Mouse (Mus musculus) A20 (cell line): ENCODE measurements around the gene Ascc1.
"Not testable (repeated sequence)": the region's sequence is repeated elsewhere in the genome, so short reads cannot be mapped to it uniquely, and the experiment has no call there.

ENCODE experiments used
- DNase-seq: peaks from one replicate; pipeline ENCODE4 v3.0.0-alpha.2; 2011; ENCODE audit warnings: low read depth, low spot score

The Ascc1 gene

DNA sequence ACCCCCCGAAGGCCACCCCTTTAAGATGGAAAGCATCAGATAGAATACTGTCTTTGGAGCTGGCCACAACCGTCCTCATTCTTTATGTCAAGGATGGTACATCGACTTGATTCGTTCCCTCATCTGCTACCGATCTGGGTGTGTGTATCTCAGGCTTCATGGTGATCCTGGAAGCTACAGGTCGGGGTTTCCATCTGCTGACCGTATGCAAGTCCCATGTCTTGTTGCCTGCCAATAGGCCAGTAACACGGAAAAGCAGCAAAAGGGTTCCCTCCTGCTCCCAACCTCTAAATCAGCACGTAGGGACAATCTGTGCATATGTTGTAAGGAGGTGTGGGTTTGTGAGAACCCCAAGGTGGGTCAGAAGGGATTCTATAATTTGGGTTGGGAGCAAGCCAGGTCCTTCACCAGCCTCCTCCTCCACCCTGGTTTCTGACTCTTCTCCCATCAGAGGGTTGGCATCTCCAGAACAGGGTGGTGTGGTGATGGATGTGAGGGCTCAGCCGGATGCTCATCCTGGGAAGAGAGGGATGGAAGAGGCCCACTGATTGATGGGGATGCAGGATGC, 108.4 kb downstream of the Ascc1 start:
- no peak for DNase-seq

DNA sequence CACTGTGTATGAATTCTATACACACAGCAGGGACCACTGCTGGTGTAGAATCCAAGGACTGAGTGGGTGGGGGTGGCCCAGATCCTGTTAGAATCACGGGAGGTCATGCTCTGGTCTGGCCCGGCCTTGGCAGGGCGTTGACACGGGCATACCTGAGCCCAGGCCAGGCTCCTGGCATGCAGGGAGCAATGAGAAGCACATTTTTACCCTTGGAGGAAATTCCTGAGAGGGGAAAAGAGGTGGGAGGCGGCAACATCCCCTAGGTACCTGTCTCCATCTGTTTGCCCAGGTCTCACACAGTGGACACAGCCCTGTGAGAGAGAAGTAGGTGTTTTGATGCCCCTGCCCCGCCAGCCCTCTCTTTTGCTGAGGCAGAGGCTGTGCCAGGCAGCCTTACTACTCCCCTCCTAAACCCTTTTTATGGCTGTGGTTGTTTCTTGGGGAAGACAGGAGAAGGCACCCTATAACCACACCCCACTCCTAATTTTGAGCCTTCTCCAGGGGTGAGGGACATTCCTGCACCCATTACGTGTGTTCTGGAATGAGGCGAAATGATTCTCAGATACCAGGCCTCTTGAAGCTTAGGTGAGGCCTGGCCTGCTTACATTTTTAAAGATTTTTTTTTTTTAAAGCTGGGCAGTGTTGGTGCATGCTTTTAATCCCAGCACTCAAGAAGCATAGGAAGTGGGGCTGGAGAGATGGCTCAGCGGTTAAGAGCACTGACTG, 111.5 kb downstream of the Ascc1 start:
- DNase-seq = no peak

GRCm38 (mm10) chr10:60115345-60116185, 113.0 kb downstream of the Ascc1 start:
- peak; percentile 79 for DNase-seq

DNA sequence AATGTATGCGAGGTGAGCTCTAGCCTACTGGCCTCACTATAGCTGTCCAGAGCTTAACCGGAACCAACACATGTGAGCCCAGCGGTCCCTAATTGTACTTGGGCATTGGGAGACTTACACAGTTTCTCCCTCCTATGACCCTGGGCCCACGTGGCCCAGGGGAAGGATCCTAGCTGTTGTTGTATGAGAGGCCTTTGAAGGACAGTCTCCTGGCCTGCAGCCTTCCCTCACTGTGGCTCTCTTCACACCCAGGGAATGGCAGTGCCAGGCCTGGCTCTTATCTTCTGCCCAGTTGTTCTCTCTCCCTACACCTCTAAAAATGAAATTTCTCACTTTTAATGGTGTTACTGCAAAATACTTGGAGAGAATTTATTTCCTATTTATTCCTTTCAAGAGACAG, 114.4 kb downstream of the Ascc1 start:
- no peak for DNase-seq

DNA sequence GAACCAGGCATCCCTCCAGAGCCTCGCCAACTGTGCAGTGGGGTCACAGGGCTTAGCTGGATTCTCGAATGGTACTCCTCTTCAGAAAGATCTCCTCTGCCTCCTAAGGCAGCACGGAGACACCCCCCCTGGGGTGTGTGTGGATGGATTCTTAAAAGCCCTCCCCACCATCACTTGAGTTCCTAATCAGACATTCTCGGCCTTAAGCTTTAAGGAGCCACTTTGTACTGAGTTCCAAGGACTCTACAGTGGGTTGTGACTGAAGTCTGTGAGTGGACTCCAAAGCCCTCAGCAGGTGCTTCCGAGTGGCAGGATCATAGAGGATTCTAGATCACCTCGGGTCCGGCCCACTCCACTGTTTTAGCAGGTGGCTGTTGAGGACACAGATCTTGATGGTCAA, 115.9 kb downstream of the Ascc1 start:
- DNase-seq = no peak

GRCm38 (mm10) chr10:60120630-60121029, 118.0 kb downstream of the Ascc1 start:
- no peak for DNase-seq

- DNase-seq = peak; percentile 53
Measured at GRCm38 (mm10) chr10:60124078-60124477, 121.5 kb downstream of the Ascc1 start.

- no peak for DNase-seq
Measured at GRCm38 (mm10) chr10:60125529-60126327, 123.1 kb downstream of the Ascc1 start.

DNA sequence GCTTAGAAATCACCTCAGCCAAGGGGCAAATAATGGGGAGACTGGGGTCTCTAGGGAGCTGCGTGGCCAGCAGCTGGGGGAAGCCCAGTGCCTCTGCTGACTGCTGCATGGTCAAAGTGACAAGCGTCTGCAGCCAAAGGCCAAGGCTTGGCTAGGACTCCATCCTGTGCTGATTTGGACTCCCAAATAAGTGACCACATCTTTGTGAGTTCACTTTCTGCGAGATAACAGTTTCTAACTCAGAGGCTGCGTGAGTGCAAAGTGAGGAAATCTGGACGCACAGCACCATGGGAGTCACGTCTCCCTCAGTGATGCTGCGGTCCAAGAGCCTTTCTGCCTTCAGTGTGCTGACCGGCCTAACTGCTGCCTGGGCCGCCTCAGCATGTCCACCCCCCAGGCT, 125.7 kb downstream of the Ascc1 start:
- no peak for DNase-seq

DNA sequence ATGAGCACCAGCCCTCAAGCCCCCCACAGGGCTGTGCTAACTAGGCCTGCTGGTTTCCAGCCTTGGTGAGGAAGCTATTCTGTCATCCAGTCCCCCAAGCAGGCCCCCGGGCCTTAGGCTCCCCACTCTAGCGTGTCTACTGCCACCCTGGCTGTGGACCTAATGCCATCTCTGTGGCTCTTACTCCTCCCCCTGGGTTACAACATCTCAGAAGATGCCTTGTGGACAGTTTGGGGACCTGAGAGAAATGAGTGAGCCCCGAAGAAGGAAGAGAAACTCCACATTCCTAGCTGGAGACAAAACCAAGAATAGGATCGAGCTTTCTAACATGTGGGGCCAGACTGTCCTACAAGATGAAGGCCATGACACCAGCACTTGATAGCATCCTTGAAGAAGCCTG, 127.9 kb downstream of the Ascc1 start:
- DNase-seq = no peak

- no peak for DNase-seq
Measured at GRCm38 (mm10) chr10:60133501-60133900, 130.9 kb downstream of the Ascc1 start.

GRCm38 (mm10) chr10:60134201-60134600, 131.6 kb downstream of the Ascc1 start:
- no peak for DNase-seq

DNA sequence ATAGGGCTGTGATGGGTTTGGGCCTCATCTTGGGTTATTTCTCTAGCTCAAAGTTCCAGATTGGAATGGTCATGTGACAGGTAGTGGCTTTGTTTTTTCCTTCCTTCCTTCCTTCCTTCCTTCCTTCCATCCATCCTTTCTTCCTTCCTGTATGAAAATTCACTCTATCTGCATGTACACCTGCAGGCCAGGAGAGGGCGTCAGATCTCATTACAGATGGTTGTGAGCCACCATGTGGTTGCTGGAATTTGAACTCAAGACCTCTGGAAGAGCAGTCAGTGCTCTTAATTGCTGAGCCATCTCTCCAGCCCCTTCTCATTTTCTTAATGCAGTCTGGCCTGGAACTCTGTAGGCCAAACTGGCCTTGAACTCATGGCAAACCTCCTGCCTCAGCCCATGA, 133.4 kb downstream of the Ascc1 start:
- not testable (repeated sequence) for DNase-seq

- no peak for DNase-seq
Measured at GRCm38 (mm10) chr10:60136935-60137334, 134.3 kb downstream of the Ascc1 start.

GRCm38 (mm10) chr10:60138680-60139079, 136.1 kb downstream of the Ascc1 start:
- DNase-seq = no peak

GRCm38 (mm10) chr10:60140751-60141150, 138.1 kb downstream of the Ascc1 start:
- no peak for DNase-seq

DNA sequence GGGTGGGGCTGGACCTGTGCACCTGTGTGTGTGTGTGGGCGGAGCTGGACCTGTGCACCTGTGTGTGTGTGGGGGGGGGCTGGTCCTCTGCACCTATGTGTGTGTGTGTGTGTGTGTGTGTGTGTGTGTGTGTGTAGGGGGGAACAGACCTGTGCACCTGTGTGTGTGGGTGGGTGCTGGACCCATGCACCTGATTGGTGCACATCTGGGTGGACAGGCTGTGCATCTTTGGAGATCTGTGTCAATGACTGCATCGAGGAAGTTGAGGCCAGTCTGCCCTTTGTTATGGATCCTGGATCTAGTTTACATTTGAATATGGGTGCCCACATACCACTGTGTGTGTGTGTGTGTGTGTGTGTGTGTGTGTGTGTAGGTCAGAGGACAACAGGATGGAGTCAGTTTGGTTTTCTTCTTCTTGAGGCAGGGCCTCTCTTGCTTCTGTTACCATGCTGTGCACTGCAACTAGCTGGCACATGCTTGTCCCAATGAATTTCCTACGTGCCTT, 139.1 kb downstream of the Ascc1 start:
- DNase-seq = no peak

DNA sequence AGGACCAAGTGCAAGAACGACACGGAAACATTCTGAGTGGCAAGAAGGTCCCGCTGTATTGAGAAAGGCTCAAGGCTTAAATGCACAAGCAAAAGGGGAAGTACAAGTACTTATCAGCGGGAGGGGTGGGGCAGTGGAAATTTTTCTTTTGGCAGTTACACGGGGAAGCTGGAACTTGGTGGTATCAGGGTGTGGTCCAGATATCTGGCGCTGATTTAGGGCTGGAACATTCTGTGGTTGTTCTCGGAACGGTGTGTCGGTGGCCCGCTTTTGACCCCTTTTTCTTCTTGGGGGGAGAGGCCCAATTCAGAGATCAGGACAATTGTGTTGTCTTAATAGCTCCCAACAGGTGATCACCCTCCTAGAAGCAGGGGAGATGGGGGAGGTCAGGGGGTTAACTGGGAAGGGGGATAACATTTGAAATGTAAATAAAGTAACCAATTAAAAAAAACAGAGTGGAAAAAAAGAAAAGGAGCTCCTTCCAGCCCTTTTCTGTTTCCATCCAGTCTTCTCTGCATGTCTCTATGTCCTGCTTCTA, 145.0 kb downstream of the Ascc1 start:
- DNase-seq = not testable (repeated sequence)

- DNase-seq = peak; percentile 87
Measured at GRCm38 (mm10) chr10:60148087-60148486, 145.5 kb downstream of the Ascc1 start.
